Mouse (Mus musculus) layer of hippocampus, adult 11-12 months (tissue): ENCODE measurements around the gene Rnf2.

Experiments
- DNase-seq: peaks from one replicate; pipeline ENCODE4 v3.0.0; 2022; ENCODE audit warnings: low spot score

The Rnf2 gene

GRCm38 (mm10) chr1:151500531-151501361, at the start of gene Rnf2:
Rnf2 (minus strand) TSS chr1:151500955.
- DNase-seq, result peak; percentile 82

- DNase-seq, result no peak
Observed at GRCm38 (mm10) chr1:151549794-151550193, 49.0 kb upstream of the Rnf2 start.

GRCm38 (mm10) chr1:151548896-151549610, 48.3 kb upstream of the Rnf2 start:
- DNase-seq, result no peak

- no peak for DNase-seq
Observed at GRCm38 (mm10) chr1:151545571-151545970, 44.8 kb upstream of the Rnf2 start.

- no peak for DNase-seq
Observed at GRCm38 (mm10) chr1:151544581-151544980, 43.8 kb upstream of the Rnf2 start.

GRCm38 (mm10) chr1:151543796-151544477, 43.2 kb upstream of the Rnf2 start:
- no peak for DNase-seq

- DNase-seq, result peak; percentile 52
Observed at GRCm38 (mm10) chr1:151526701-151527100, 25.9 kb upstream of the Rnf2 start.

- no peak for DNase-seq
Observed at GRCm38 (mm10) chr1:151517571-151518250, 17.0 kb upstream of the Rnf2 start.

- DNase-seq, result no peak
Observed at GRCm38 (mm10) chr1:151516871-151517270, 16.1 kb upstream of the Rnf2 start.

GRCm38 (mm10) chr1:151515733-151516132, 15.0 kb upstream of the Rnf2 start:
- DNase-seq, result no peak

GRCm38 (mm10) chr1:151514119-151514518, 13.4 kb upstream of the Rnf2 start:
- DNase-seq, result no peak

GRCm38 (mm10) chr1:151510811-151511210, 10.1 kb upstream of the Rnf2 start:
- DNase-seq, result no peak

- DNase-seq, result peak; percentile 54
Observed at GRCm38 (mm10) chr1:151499815-151500501, 797 bp downstream of the Rnf2 start.

GRCm38 (mm10) chr1:151498381-151498780, 2.4 kb downstream of the Rnf2 start:
- no peak for DNase-seq

- DNase-seq, result no peak
Observed at GRCm38 (mm10) chr1:151497942-151498341, 2.8 kb downstream of the Rnf2 start.

GRCm38 (mm10) chr1:151497028-151497427, 3.7 kb downstream of the Rnf2 start:
- DNase-seq, result no peak

GRCm38 (mm10) chr1:151495635-151496285, 5.0 kb downstream of the Rnf2 start:
- DNase-seq, result no peak

- DNase-seq, result no peak
Observed at GRCm38 (mm10) chr1:151494711-151495110, 6.0 kb downstream of the Rnf2 start.

- no peak for DNase-seq
Observed at GRCm38 (mm10) chr1:151493826-151494225, 6.9 kb downstream of the Rnf2 start.

- DNase-seq, result no peak
Observed at GRCm38 (mm10) chr1:151492419-151492818, 8.3 kb downstream of the Rnf2 start.

GRCm38 (mm10) chr1:151489806-151490205, 10.9 kb downstream of the Rnf2 start:
- DNase-seq, result no peak
